Mouse (Mus musculus) cerebellum, postnatal 4 days (tissue): ENCODE measurements around the gene Tas2r126.
"Not testable (repeated sequence)": the region's sequence is repeated elsewhere in the genome, so short reads cannot be mapped to it uniquely, and the experiment has no call there.

Experiments used
- DNase-seq, 2 experiments: peaks; one replicate each; pipeline ENCODE4 v3.0.0; 2022; ENCODE audit warnings: low spot score in 2 of 2, mixed read lengths in 1 of 2

Gene Tas2r126

DNA sequence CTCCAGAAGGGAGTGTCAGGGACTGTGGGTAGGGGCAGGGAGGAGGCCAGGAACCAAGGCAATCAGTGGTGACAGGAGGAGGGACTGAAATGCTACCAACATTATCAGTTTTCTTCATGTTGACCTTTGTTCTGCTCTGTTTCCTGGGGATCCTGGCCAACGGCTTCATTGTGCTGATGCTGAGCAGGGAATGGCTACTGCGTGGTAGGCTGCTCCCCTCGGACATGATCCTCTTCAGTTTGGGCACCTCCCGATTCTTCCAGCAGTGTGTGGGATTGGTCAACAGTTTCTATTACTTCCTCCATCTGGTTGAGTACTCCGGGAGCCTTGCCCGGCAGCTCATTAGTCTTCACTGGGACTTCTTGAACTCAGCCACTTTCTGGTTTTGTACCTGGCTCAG, at the start of gene Tas2r126:
Gene Tas2r126, plus strand, starts transcription at position 90 of the 400 bp plus-strand sequence.
- no peak for DNase-seq

DNA sequence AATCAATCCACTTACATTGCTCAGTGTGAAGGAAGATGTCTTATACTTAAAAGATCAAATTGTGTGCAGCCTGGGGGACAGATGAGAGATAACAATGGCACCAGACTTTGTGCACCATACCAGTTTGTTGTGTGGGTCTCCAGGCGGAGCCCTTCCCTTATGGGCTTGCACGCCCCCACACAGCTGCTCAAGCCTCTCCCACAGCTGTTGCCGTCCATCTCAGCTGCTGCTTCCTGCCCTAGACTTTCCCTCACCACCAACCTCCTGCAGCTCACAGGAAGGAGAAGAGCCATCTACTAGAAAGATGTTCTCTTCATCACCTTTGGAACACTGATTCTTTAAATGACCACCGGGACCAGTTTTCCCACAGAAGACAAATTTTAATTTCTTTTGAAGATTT, 48.7 kb upstream of the Tas2r126 start:
- DNase-seq = no peak

DNA sequence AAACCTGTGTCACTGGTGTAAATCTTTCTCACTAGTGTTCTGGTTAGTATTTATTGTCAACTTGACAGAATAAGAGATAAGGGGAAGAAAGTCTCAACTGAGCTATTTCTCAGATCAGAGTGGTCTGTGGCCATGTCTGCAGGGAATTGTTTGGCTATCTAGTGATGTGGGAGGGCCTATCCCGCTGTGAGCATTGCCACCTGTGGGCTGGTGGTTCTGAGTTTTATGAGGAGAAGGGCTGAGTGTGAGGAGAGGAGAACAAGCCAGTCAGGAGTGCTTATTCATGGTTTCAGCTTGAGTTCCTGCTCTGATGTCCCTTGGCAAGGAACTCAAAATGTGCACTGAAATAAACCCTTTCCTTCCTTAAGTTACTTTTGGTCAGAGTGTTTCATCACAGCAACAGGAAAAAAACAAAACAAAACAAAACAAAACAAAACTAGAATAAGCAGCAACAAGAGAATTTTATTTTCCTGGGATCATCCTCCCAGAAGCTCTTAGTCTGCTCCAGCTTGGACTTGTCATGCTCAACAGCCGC, 42.5 kb upstream of the Tas2r126 start:
- no peak for DNase-seq

DNA sequence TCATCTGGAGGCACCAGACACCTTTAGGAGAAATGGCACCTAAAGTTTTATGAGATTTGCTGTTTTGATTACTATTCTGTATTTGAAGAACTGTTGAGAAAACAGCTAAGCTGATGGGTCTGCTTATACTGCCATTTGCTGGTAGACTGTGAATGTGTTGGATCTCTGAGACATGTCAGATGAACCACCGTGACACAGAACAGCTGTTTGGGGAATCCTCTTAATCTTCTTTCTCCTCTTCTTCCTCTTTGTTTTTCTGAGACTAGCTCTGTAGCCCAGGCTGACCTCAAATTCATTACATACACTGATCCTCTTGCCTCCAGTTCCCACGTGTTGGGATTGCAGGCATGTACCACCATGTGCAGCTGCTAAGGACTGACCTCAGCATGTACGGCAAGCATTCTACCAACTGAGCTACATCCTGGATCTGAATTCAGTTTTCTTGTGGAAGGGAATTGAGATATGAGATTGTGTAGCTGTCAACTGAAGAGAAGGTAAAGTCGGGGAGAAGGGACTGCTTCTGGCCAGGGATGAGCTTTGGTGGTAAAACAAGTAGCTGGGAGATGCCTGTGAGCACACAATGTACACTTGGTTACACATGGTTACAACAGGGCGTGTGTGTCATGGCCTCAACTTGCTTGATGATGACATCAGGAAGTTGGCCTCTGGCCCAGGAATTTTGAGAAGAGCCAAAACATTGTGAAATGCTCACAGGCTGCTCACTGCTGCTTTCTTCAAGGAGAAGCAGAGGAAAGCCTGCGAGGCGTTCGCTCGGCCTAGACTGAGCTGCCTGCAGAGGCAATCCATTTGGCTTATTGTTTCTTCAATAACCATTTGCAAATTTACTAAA, 38.1 kb upstream of the Tas2r126 start:
- peak in 1 of 2 experiments; percentile 14 for DNase-seq

GRCm38 (mm10) chr6:42397041-42397657, 37.2 kb upstream of the Tas2r126 start:
- DNase-seq = no peak

- DNase-seq = no peak
Observed at GRCm38 (mm10) chr6:42398285-42398684, 36.0 kb upstream of the Tas2r126 start.

DNA sequence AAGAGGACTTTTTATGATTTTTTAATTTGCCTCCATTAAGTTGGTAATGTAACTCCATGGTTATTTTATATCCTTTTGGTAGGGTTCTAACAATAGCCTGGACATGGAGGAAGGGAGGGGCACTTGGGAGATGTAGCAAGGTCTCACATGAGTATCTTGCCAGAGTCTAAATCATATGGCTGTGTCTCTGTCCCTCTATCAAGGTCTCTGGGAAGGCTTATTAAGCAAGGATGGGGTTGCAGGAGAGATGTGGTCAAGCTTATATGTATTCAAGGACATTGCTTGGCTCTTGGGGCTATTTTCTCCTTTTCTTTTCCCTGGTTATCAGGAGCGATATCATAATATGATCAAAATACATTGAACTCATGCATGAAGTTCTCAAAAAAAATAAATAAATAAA, 35.3 kb upstream of the Tas2r126 start:
- no peak for DNase-seq

DNA sequence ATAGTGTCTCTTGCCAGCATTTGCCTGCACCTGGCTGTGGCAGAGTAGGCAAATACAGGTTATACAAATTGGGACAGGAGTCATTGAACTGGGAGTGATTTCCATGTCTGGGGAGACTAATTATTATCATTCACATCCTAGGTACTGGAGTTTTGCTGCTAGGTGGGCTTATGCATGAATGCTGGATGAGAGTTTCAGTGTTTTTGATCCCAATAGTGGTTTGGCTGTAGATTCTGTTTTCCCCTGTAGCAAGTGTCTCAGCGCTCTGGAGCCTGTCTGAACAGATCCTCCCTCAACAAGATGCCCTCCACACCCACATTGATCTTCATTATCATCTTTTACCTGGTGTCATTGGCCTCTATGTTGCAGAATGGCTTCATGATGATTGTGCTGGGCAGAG, 34.4 kb upstream of the Tas2r126 start, which contains the start of gene Tas2r143:
Gene Tas2r143, plus strand, starts transcription at position 301 of the 400 bp plus-strand sequence.
- no peak for DNase-seq

GRCm38 (mm10) chr6:42405134-42405533, 29.2 kb upstream of the Tas2r126 start, which contains the start of gene Tas2r135:
TSS of gene Tas2r135 (plus strand) at chr6:42405434.
- no peak for DNase-seq

DNA sequence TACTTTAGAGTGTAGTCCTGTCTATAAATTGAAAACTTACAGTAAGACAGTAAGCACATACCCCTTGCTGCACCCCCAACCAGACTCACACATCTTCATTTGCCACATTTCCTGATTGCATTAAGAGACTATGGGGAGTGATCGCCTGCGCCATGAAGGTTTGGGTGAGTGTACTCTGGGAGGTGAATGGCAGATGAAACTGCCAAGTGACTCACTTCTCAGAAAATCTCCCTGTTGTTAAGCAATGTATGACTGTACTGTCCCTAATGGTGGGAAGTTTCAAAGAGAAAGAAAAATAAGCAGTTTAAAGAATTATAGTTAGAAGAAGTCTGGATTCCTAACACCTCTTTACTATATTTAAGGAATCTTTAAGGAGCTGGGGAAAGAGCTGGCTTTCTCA, 14.9 kb upstream of the Tas2r126 start:
- DNase-seq = no peak

DNA sequence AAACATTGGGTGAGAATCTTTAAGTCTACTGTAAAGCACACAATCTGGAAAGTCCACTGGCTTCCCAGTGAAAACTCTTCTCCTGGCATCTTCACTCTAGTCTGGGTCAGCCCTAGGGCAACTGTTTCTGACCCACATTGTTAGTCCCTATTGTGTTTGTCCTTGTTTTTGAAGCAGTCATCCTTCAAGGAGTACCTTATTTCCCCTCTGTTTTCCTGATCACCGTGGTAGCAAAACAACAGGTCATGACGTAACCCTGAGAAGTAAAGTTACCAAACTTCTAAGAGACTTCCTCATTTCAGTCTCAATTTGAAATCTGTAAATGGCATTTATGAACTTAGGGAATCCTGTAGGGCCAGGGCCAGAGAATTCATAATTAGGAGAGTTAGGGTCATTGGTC, 12.9 kb upstream of the Tas2r126 start:
- no peak for DNase-seq

DNA sequence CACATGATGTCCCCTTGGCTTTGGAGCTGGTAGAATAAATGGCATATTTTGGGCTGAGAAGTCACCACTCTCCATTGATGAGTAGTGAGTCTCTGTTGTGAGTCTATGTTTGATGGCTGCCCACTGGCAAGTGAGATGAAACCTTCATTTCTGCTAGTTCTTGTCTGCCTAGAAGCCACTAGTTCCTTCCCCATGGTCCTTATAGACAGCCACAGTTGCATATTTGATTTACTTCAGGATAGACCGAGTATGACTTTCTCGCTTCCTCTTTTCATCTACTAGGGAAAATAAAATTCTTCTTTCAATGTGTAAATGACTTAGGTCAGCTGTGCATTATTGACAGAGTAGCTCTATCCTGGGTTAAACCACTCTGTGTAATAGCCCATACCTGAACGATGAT, 9.9 kb upstream of the Tas2r126 start:
- no peak for DNase-seq

DNA sequence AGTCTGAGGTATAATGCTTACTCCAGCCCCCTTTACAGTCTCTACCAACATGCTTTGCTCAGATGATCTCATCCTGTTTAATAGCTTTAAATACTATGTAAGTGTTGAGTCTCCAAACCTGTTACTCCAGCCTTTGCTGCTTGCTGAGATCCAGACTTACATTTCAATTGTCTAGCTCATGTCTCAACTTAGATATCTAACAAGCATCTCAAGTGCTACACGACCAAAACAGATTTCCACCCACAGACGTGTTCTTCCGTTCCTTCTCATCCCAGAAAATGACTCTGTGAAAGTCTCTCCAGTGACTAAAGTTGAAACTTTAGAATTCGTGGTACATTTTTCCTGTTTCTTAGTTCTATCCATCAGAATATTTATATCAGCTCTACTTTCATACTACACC, 8.0 kb upstream of the Tas2r126 start:
- no peak for DNase-seq

GRCm38 (mm10) chr6:42433554-42433953, 781 bp upstream of the Tas2r126 start:
- no peak for DNase-seq

DNA sequence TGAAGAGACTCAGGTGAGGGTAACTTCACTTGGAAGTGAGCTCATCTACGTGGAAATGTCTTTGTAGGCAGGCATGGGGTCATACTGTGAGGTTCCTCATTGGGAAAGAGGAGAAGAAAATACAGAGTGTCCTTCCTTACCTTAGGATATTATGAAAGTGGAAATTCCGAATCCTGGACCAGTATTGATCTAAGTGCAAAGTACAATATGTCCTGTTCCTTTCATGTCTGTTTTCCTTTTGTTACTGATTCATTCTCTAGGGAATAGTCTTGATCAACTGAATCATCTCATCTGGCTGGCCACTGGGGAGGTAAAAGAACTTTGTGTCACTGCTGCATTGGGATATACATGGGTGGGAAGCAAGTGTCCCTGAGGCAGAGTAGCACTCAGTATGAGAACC, 1.2 kb downstream of the Tas2r126 start:
- no peak for DNase-seq

GRCm38 (mm10) chr6:42441395-42441794, 7.1 kb downstream of the Tas2r126 start:
- DNase-seq = no peak

- no peak for DNase-seq
Observed at GRCm38 (mm10) chr6:42444491-42444890, 10.2 kb downstream of the Tas2r126 start.

GRCm38 (mm10) chr6:42447381-42447780, 13.0 kb downstream of the Tas2r126 start:
- DNase-seq = no peak

DNA sequence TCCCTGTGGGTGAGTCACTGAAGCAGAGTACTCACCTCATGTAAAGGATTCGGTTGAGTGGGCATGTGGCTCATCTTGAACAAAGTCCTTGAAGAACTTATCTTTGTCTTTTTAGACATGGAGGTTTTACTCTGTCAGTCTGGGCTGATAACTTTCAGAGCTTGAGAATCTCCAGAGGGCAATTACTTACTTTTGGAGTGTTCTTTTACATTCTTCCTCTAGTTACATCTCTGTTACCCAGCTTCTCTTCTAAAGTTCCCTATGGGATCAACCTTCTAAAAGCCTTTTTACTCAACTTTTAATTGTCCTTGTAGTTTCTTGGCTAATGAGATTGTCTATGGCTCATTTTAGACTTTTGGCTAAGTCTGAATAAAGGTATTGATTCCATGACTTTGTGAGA, 30.8 kb downstream of the Tas2r126 start, which contains the start of gene Olfr458:
Gene Olfr458, minus strand, starts transcription at position 101 of the 400 bp plus-strand sequence.
- DNase-seq = no peak

GRCm38 (mm10) chr6:42470542-42470941, 36.2 kb downstream of the Tas2r126 start:
- no peak for DNase-seq

GRCm38 (mm10) chr6:42471298-42471697, 37.0 kb downstream of the Tas2r126 start:
- DNase-seq = not testable (repeated sequence)

DNA sequence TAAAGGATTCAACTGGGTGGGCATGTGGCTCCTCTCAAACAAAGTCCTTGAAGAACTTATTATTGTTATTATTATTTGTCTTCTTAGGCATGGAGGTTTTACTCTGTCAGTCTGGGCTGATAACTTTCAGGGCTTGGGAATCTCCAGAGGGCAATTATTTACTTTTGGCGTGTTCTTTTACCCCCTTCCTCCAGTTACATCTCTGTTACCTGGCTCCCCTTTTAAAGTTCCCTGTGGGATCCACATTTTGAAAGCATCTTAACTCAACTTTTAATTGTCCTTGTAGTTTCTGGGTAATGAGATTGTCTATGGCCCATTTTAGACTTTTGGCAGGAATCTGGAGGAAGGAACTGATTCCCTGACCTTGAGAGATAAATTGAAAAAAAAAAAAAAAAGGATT, 41.9 kb downstream of the Tas2r126 start, which contains the start of gene Olfr457:
Gene Olfr457, minus strand, starts transcription at position 101 of the 400 bp plus-strand sequence.
- no peak for DNase-seq

DNA sequence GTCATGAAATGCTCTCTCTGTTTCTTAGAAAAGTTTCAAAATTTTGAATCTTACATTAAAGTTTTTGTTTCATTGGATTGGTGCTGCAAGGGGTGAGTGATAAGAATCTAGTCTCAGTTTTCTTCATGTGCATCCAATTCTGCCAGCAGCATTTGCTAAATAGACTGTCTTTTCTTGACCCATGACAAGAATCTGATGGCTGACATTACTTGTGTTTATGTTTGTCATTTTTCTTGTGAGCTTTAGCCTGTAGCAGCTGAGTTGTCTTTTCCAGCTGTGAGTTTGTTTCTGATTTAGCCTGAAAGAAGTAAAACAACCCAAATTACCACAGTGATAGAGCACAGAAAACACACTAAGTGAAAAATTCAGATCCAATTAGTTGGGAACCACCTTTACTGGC, 50.3 kb downstream of the Tas2r126 start:
- no peak for DNase-seq
